Mouse (Mus musculus): ENCODE results near the gene Tspan17. TPM values are rescaled to one million over a fixed set of nuclear protein-coding genes. Genes with fewer than 3 reads are reported as not detected.

The Tspan17 gene
- total RNA-seq, 2 experiments from 2014 or later = 6.3 TPM; not detected in 1

DNA sequence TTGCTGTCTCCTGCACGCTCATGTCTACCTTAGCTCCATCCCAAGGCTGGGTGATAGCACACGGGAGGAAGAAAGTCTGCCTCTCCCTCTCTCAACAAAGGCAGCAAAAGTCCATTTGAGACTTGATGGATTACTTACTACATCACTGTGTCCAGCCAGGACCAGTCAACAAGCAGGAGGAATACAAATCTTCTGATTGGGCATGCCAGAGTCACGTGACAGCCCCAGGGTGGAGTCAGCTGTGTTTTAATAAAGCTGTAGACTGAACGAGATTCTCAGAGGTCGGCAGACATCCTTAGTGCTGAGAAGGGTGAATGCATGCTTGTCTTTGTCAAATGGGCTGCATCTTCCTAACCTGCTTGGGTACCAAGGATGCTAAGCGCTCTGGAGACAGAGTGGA is 50.0 kb downstream of the Tspan17 start:
- ATAC-seq (replicated peaks; ENCODE audit: low FRiP score, poor library complexity, severe bottlenecking) = no peak

DNA sequence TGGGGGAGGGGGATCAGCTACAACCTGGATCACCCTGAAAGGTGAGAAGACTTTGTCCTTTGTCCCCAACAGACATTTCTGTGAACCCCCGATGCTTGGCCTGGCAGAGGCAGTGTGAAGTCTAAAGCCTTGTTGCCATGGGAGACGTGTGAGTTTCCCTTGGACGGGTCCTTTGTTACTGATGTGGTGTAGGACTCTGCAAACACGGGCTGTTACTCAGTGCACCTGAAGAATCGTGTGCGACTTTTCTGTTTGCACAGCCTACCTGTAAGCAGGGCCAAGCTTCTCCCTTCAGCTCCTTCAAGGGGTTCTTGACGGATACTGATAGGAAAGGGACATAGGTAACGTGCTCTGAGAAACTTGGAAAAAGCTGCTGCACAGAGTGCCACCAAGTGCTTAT is 55.4 kb downstream of the Tspan17 start:
- no peak for ATAC-seq (replicated peaks; ENCODE audit: low FRiP score, poor library complexity, severe bottlenecking)

Other genes starting within 250 kb of the Tspan17 start
- 37.3 and 55.1 TPM in 2 replicates for gene 4833439L19Rik, start 223.9 kb upstream of the Tspan17 start, total RNA-seq (2015; ENCODE audit: low replicate concordance)
- gene 4833439L19Rik, start 223.9 kb upstream of the Tspan17 start, total RNA-seq (2017; ENCODE audit: low replicate concordance) = 23.8 and 33.6 TPM in 2 replicates
- 1.1 TPM in 1 of 2 replicates, not detected in the other for gene Arl10, start 214.4 kb upstream of the Tspan17 start, total RNA-seq (2015; ENCODE audit: low replicate concordance)
- gene Arl10, start 214.4 kb upstream of the Tspan17 start, total RNA-seq (2017; ENCODE audit: low replicate concordance) = not detected in 2 replicates
- 6.5 and 17.2 TPM in 2 replicates for gene Nop16, start 199.3 kb upstream of the Tspan17 start, total RNA-seq (2015; ENCODE audit: low replicate concordance)
- gene Nop16, start 199.3 kb upstream of the Tspan17 start, total RNA-seq (2017; ENCODE audit: low replicate concordance) = 5.4 and 14.8 TPM in 2 replicates
- 36.0 and 53.0 TPM in 2 replicates for gene Higd2a, start 199.2 kb upstream of the Tspan17 start, total RNA-seq (2015; ENCODE audit: low replicate concordance)
- 9.2 and 19.0 TPM in 2 replicates for gene Higd2a, start 199.2 kb upstream of the Tspan17 start, total RNA-seq (2017; ENCODE audit: low replicate concordance)
- gene Cltb, start 178.0 kb upstream of the Tspan17 start, total RNA-seq (2015; ENCODE audit: low replicate concordance) = 2.2 and 5.9 TPM in 2 replicates
- gene Cltb, start 178.0 kb upstream of the Tspan17 start, total RNA-seq (2017; ENCODE audit: low replicate concordance) = 5.0 and 7.8 TPM in 2 replicates
- gene Faf2, start 167.6 kb upstream of the Tspan17 start, total RNA-seq (2015; ENCODE audit: low replicate concordance) = 30.2 and 37.5 TPM in 2 replicates
- gene Faf2, start 167.6 kb upstream of the Tspan17 start, total RNA-seq (2017; ENCODE audit: low replicate concordance) = 27.1 and 41.9 TPM in 2 replicates
- 80.9 and 107 TPM in 2 replicates for gene Rnf44, start 95.5 kb upstream of the Tspan17 start, total RNA-seq (2015; ENCODE audit: low replicate concordance)
- gene Rnf44, start 95.5 kb upstream of the Tspan17 start, total RNA-seq (2017; ENCODE audit: low replicate concordance) = 17.1 and 62.3 TPM in 2 replicates
- gene Cdhr2, start 87.9 kb upstream of the Tspan17 start, total RNA-seq (2015; ENCODE audit: low replicate concordance) = not detected in 2 replicates
- gene Cdhr2, start 87.9 kb upstream of the Tspan17 start, total RNA-seq (2017; ENCODE audit: low replicate concordance) = not detected in 2 replicates
- not detected in 2 replicates for gene Gprin1, start 39.5 kb upstream of the Tspan17 start, total RNA-seq (2015; ENCODE audit: low replicate concordance)
- gene Gprin1, start 39.5 kb upstream of the Tspan17 start, total RNA-seq (2017; ENCODE audit: low replicate concordance) = not detected in 2 replicates
- gene Sncb, start 22.8 kb upstream of the Tspan17 start, total RNA-seq (2015; ENCODE audit: low replicate concordance) = not detected in 2 replicates
- gene Sncb, start 22.8 kb upstream of the Tspan17 start, total RNA-seq (2017; ENCODE audit: low replicate concordance) = not detected in 2 replicates
- not detected in 2 replicates for gene Eif4e1b, start 5.4 kb upstream of the Tspan17 start, total RNA-seq (2015; ENCODE audit: low replicate concordance)
- gene Eif4e1b, start 5.4 kb upstream of the Tspan17 start, total RNA-seq (2017; ENCODE audit: low replicate concordance) = not detected in 2 replicates
- gene Unc5a, start 160.0 kb downstream of the Tspan17 start, total RNA-seq (2015; ENCODE audit: low replicate concordance) = 1.1 TPM in 1 of 2 replicates, not detected in the other
- gene Unc5a, start 160.0 kb downstream of the Tspan17 start, total RNA-seq (2017; ENCODE audit: low replicate concordance) = 0.90 TPM in 1 of 2 replicates, not detected in the other
- 8.8 and 22.3 TPM in 2 replicates for gene Hk3, start 232.0 kb downstream of the Tspan17 start, total RNA-seq (2015; ENCODE audit: low replicate concordance)
- gene Hk3, start 232.0 kb downstream of the Tspan17 start, total RNA-seq (2017; ENCODE audit: low replicate concordance) = 12.9 and 24.6 TPM in 2 replicates

All from erythroid progenitor cell, adult 5-6 weeks (primary cell).